ENCODE assay signal across 7 mouse cellular contexts in the genomic region with DNA sequence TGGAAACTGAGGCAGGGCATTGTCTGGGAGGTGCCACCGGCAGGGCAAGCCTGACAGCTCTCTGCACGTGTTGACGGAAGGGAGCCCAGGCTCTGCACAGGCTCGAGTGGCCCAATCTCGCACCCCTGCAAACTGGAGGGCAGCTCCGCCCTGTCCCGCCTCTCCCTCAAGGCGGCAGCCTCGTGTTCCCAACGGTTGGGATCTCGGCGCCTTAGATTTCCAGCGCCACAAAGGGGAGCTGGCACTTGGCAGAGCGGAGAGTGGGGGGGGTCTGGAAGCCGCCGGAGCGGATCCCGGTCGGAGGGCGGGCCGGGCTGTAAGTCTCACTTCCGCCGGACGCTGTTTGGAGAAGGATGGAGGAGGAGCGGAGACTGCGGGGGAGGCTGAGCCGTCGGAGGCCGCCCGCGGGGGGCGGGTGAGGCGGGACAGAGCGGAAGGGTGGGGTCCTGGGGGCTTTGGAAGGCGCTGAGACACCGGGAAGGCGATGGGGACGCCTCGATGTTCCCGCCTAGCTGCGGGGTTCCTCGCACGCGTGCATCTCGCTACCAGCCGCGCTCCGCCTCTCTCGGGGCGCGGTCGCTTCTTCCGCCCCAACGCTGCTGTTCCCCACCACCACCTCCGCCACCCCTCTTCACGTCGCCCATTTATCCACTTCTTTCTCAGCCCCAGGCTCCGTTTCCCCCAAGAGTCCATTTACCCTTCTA. TPM values are rescaled to one million over a fixed set of nuclear protein-coding genes. Genes with fewer than 3 reads are reported as not detected.
A peak's percentile ranks its signal among the peaks of the same experiment; 100 is the strongest.
DNase-seq lines count a peak whose midpoint lies in the region; ATAC-seq and TF ChIP-seq lines count a peak whose summit lies in the region.

Gene Faap20, plus strand, starts transcription at position 155 of the 704 bp plus-strand sequence.

- no peaks in the 10 kb centered on the region for H3K27me3 ChIP-seq in embryonic facial prominence, embryonic 10.5 days (replicated peaks; ENCODE audit: low read depth, poor library complexity, severe bottlenecking)
- H3K27me3 ChIP-seq in intestine, postnatal 0 days (replicated peaks; ENCODE audit: control insufficient read depth, insufficient read depth, low read length) = no peaks in the 10 kb centered on the region
- H3K27me3 ChIP-seq in midbrain, embryonic 11.5 days (ENCODE audit: control insufficient read depth, insufficient read depth, low read length) = no peaks in the 10 kb centered on the region

- H3K9me3 ChIP-seq in embryonic facial prominence, embryonic 10.5 days = 0 out of 2 replicates have a peak, but pooled peaks cover 2% of the 10 kb centered on the region
- no peaks in the 10 kb centered on the region for H3K9me3 ChIP-seq in intestine, postnatal 0 days (ENCODE audit: control insufficient read depth)
- no peaks in the 10 kb centered on the region; the same call in 1 of the 2 replicates for H3K9me3 ChIP-seq in midbrain, embryonic 11.5 days (ENCODE audit: control insufficient read depth, low read length)

- peak within 1 kb of the TSS; percentile 73 for H3K4me3 ChIP-seq in embryonic facial prominence, embryonic 10.5 days
- peak within 1 kb of the TSS; percentile 68 for H3K4me3 ChIP-seq in intestine, postnatal 0 days (ENCODE audit: low read depth, low read length)
- peak within 1 kb of the TSS; percentile 67 for H3K4me3 ChIP-seq in midbrain, embryonic 11.5 days (ENCODE audit: low read depth, low read length)

- peak; percentile 93 for DNase-seq in adrenal gland, postnatal 10 days
- peak; percentile 94 for DNase-seq in embryonic facial prominence, embryonic 10.5 days (ENCODE audit: low spot score)
- DNase-seq in gonadal fat pad, adult 2 months (ENCODE audit: low read depth) = no peak
- peak; percentile 91 for DNase-seq in left cerebral cortex, postnatal 4 days
- DNase-seq in midbrain, embryonic 11.5 days (ENCODE audit: low spot score, missing footprints) = peak; percentile 98
- peak; percentile 81 for DNase-seq in skeletal muscle tissue, adult 2 months (ENCODE audit: low read depth, low spot score)

- peak within 1 kb of the TSS; percentile 60 for H3K9ac ChIP-seq in intestine, postnatal 0 days (ENCODE audit: low read depth, low read length)
- H3K9ac ChIP-seq in midbrain, embryonic 11.5 days (ENCODE audit: low read length) = peak within 1 kb of the TSS; percentile 88

- H3K4me2 ChIP-seq in intestine, postnatal 0 days (replicated peaks; ENCODE audit: low read depth) = peak within 1 kb of the TSS; percentile 95
- peak within 1 kb of the TSS; percentile 96 for H3K4me2 ChIP-seq in midbrain, embryonic 11.5 days

- no peak for TF ChIP-seq CTCF in intestine, postnatal 0 days (IDR thresholded peaks at IDR 0.05; ENCODE audit: low read depth)

- intact Hi-C loops in left cerebral cortex, postnatal 4 days (cut with DNase I) = loop anchor here (1.0 to 5.0 kb wide), 2 partner anchors 58 to 154 kb away; no protein-coding TSS in a partner anchor

- H3K27ac ChIP-seq in embryonic facial prominence, embryonic 10.5 days (replicated peaks) = peak within 1 kb of the TSS; percentile 96
- peak within 1 kb of the TSS; percentile 96 for H3K27ac ChIP-seq in intestine, postnatal 0 days (ENCODE audit: low read depth, low read length)
- peak within 1 kb of the TSS; percentile 94 for H3K27ac ChIP-seq in midbrain, embryonic 11.5 days (ENCODE audit: low read depth, low read length)

- H3K4me1 ChIP-seq in embryonic facial prominence, embryonic 10.5 days = peaks cover 49% of the 10 kb centered on the region
- peaks cover 10% of the 10 kb centered on the region; the same call in 1 of the 2 replicates for H3K4me1 ChIP-seq in intestine, postnatal 0 days (replicated peaks; ENCODE audit: control insufficient read depth, insufficient read depth, low read length)
- peaks cover 20% of the 10 kb centered on the region for H3K4me1 ChIP-seq in midbrain, embryonic 11.5 days (ENCODE audit: control insufficient read depth, insufficient read depth, low read length)

- peak; percentile 81 for ATAC-seq in intestine, postnatal 0 days
- peak; percentile 90 for ATAC-seq in midbrain, embryonic 11.5 days (ENCODE audit: low FRiP score)

- under 1% methylated on average over 58 of the region's 58 CpGs for WGBS in embryonic facial prominence, embryonic 10.5 days
- WGBS in intestine, postnatal 0 days = under 1% methylated on average over 58 of the region's 58 CpGs
- WGBS in midbrain, embryonic 11.5 days = under 1% methylated on average over 56 of the region's 58 CpGs

- peaks cover 26% of the 10 kb centered on the region for H3K36me3 ChIP-seq in embryonic facial prominence, embryonic 10.5 days (replicated peaks)
- peaks cover 10% of the 10 kb centered on the region; the same call in 1 of the 2 replicates for H3K36me3 ChIP-seq in intestine, postnatal 0 days (ENCODE audit: control insufficient read depth, insufficient read depth)
- H3K36me3 ChIP-seq in midbrain, embryonic 11.5 days (ENCODE audit: control insufficient read depth, insufficient read depth, low read length) = no peaks in the 10 kb centered on the region

RNA-seq across cellular contexts. Expression of gene Faap20, which starts in this region (rescaled TPM):
- 10 to 100 TPM; 41.1 to 47.3 TPM for total RNA-seq in adrenal gland, postnatal 10 days (2021)
- 99.6 and 100 TPM in 2 replicates for polyA plus RNA-seq in embryonic facial prominence, embryonic 10.5 days (2016; fragmentation: Nextera tagmentation; extraction: Ambion mirVana)
- polyA plus RNA-seq in gonadal fat pad, adult 2 months (2012; rRNA removed) = 49.1 and 78.4 TPM in 2 replicates
- 54.6 and 57.8 TPM in 2 replicates for polyA plus RNA-seq in intestine, postnatal 0 days (2015; fragmentation: Nextera tagmentation; extraction: Ambion mirVana)
- total RNA-seq in left cerebral cortex, postnatal 4 days (2021) = 10 to 100 TPM; 32.1 to 33.0 TPM
- 101 and 110 TPM in 2 replicates for polyA plus RNA-seq in midbrain, embryonic 11.5 days (2014; fragmentation: Nextera tagmentation; extraction: Ambion mirVana)
